Mouse (Mus musculus) gastrocnemius, postnatal 10 days (tissue): ENCODE data around the gene Crx. TPM values are rescaled to one million over a fixed set of nuclear protein-coding genes. Genes with fewer than 3 reads are reported as not detected.
"Not testable (repeated sequence)": the region's sequence is repeated elsewhere in the genome, so short reads cannot be mapped to it uniquely, and the experiment has no call there.

ENCODE experiments used
- DNase-seq: peaks from one replicate; pipeline ENCODE4 v3.0.0; 2021; ENCODE audit warnings: mixed read lengths
- long read RNA-seq, 2 experiments: library from polyadenylated mRNA; stranded (forward); transcript quantifications; one replicate each; pipeline ENCODE4 v2.0.0; 2021
- total RNA-seq, 2 experiments: library from RNA; stranded (reverse); gene quantifications; 2 replicates each; pipeline ENCODE4 v1.2.3; 2021

Gene Crx
- not detected for total RNA-seq
- long read RNA-seq, experiment 1 = 0 reads
- long read RNA-seq, experiment 2 = 0 reads

DNA sequence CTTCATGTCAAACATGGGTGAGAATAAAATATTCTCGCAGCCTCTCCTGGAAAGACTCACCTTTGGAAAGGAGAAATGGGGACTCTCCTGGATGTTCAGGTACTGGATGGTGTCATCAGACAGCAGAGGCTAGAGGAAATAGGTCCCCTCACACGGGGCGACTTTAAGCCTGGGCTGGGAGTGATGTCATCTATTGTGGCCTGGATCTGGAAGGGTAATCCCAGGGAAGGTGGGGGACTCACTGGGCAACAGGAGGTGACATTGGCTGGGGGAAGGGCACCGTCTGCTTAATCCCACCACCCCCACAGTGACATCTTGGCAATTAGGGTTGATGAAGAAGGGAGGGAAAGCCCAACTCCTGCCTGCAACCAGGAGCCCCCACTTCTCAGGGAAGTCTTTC lies at the start of gene Crx:
Crx (minus strand) TSS at position 213 of the 400 bp plus-strand sequence.
- no peak for DNase-seq

DNA sequence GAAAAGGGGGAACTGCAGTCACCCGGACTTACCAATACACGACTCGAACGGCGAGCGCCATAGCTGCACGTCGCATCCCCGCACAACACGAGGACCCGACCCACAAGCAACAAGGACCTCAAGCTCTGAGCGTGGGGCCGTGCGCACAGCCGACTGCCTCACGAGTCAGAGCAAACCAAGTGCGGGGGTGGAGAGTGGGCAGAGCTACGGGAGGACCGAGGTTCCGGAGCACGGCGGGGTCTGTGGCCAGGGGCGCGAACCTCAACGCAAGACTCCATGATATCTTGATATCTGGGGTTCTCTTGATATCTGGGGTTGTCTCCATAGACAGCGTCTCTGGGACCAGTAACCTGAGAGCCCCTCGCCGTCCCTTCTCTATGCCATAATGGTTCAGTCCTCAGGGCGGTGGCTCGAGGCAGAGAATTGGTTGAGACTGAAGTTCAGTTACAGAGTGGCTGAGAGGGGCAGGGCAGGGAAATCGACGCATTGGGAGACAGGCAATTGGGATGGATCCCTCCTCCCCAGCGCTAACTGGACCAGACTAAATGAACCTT lies 42.5 kb upstream of the Crx start, which contains the start of gene Selenow:
Selenow (minus strand) TSS at position 183 of the 554 bp plus-strand sequence.
- DNase-seq = peak; percentile 85

- peak; percentile 31 for DNase-seq
Measured at GRCm38 (mm10) chr7:15921796-15922195, 42.0 kb upstream of the Crx start.

DNA sequence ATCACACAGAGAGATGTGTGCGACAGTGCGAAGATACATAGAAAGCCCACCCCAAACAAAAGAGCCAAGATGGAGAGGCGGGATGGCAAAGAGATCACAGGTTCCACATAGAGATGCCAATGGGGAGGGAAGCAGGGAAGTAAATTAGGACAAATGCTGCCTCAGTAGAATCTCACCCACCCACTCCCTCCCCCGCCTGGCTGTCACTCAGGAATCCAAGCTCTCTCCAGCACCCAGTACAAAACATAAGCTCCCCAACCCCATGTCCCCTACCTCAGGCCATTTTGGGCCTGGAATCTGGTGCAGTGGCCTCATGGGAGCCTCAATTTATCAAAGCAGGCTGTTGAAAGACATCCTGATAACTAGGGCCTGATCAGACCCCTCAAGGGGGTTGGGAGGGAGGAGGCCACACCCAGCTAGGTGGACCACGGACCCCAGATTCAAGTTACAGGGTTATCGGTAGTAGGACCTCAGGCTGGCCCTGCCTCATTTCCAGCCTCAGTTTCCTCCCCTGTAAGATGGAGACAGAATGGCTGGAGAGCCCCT lies 41.0 kb upstream of the Crx start:
- no peak for DNase-seq

DNA sequence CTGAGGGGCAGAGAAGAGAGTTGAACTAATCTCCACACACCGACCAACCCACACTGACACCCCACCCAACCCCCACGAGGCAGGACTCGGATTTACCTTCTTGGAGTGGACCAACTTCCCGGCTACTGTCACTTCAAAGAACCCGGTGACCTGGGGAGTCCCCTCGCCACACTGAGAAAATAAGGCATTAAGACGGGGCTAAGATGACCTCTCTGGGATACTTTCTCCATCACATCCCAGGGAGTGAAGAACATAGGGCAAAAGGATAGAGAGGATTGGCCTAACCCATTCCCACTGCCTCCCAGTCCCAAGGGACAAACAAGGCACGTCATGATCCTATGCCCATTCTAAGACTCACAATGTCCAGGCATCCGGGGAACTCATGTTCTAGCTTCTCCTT lies 40.2 kb upstream of the Crx start:
- DNase-seq = no peak

GRCm38 (mm10) chr7:15918371-15918770 lies 38.6 kb upstream of the Crx start:
- no peak for DNase-seq

DNA sequence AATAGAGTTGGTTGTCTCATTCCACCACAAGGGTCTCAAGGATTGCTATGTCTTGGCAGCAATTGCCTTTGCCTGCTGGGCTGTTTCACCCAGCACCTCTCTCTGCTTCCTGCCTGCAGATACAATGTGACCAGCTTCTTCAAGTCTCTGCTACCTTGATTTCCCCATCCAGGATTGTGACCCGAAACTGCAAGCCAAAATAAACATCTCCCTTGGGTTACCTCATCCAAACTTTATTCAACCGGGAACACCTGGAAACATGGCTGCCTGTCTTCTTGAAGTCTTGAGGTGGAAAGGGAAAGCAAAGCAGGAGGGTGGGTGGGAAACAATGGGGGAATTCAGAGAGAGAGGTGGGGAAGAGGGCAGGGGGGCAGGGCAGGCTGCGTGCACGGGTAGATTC lies 37.2 kb upstream of the Crx start:
- no peak for DNase-seq

DNA sequence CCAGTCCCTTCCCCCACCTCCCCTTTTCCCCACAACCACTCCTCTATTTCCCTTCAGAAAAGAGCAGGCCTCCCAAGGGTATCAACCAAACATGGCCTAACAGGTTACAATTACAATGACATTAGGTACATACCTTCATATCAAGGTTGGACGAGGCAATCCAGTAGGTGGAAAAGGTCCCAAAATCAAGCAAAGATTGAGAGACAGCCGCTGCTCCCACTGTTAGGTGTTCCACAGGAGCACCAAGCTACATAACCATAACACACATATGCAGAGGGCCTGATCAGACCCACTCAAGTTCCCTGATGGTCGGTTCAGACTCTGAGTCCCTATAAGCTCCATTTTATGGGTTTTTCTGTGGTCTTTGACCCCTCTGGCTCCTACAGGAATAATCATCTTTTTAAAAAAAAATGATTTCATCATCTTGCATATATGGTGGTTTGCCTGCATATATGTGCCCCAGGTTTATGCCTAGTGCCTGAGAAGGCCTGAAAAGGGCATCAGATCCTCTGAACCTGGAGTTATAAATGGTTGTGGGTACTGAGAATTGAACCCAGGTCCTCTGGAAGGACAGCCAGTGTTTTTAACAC lies 36.5 kb upstream of the Crx start:
- no peak for DNase-seq

DNA sequence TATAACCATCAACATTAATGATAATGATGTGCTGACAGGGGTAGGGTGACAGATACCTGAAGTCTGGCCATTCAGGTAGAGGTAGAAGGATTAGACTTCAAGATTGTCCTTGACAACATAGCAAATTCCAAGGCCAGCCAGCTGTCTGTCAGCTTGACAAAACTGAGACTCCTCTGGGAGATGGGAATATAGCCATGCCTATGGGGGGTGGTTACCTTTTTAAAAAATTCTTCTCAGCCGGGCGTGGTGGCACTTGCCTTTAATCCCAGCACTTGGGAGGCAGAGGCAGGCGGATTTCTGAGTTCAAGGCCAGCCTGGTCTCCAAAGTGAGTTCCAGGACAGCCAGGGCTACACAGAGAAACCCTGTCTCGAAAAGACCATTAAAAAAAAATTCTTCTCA lies 35.9 kb upstream of the Crx start:
- DNase-seq = not testable (repeated sequence)

GRCm38 (mm10) chr7:15914751-15915150 lies 35.0 kb upstream of the Crx start:
- no peak for DNase-seq

GRCm38 (mm10) chr7:15914252-15914651 lies 34.5 kb upstream of the Crx start:
- DNase-seq = peak; percentile 41

- DNase-seq = peak; percentile 81
Measured at GRCm38 (mm10) chr7:15912183-15912582, 32.4 kb upstream of the Crx start.

GRCm38 (mm10) chr7:15910521-15910920 lies 30.8 kb upstream of the Crx start:
- no peak for DNase-seq

DNA sequence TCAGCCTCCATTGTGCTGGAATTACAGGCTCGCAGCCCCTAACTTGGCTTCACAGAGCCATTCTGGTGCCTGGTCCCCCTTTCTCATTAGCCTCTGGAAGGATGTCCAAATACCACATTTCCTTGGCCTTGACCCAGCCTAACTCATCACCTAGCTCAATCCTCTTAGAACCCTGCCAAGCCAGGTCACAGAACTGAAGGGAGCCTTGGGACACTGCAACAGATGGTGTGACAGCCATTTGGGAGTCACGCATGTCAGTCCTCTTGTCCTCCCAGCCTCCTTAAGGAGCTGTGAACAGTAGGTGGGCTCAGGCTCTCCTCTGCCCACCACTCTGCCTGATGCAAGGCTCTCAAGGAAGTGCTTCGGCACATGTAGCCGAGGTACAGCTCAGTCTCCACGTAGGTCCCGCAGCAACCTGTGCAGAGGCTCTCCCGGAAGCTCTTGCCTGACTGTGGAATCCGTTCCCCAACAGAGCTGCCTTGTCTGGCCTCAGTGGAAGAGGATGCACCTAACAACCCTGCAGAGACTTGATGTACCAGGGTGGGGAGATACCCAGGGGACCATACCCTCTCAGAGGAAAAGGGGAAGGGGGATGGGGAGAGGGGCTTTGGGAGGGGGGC lies 28.3 kb upstream of the Crx start:
- DNase-seq = no peak

DNA sequence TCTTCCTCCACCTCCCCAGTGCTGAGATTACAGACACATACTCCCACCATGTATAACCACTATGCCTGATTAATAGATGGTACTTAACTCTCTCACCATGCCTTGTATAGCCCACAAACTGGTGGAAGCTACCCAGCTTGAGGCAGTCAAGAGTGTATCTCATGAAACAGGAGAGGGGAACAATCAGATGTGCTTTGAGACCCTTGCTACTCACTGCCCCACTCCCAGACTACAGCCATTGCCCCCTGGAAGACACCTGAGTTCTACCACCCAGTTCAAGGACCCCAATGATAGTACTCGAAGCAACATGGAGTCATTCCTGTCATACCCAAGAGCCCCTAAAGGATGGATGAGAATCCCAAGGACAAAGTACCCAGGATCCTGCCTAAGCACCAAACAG lies 26.8 kb upstream of the Crx start:
- DNase-seq = no peak

- no peak for DNase-seq
Measured at GRCm38 (mm10) chr7:15905861-15906260, 26.1 kb upstream of the Crx start.

GRCm38 (mm10) chr7:15901366-15902048 lies 21.7 kb upstream of the Crx start:
- no peak for DNase-seq

GRCm38 (mm10) chr7:15894251-15894650 lies 14.5 kb upstream of the Crx start:
- DNase-seq = no peak

DNA sequence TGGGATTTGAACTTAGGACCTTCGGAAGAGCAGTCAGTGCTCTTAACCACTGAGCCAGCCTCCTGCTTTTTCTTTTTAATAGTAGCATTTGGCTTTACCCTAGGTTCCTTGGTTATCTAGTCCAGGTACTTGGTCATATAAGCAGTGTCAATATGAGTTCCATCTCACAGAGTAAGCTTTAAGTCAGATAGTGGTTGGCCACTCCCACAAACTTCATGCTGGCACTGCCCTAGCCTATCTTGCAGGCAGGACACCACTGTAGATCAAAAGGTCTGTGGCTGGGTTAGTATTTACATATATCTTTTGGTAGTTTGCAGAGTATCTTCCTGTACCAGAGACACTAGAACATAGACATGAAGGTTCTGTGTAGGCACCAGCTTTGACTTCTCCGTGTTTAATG lies 4.4 kb upstream of the Crx start:
- DNase-seq = no peak

GRCm38 (mm10) chr7:15882317-15882716 lies 2.5 kb upstream of the Crx start, which contains the start of gene Crxos:
Gene Crxos (plus strand): TSS chr7:15882617.
- no peak for DNase-seq

DNA sequence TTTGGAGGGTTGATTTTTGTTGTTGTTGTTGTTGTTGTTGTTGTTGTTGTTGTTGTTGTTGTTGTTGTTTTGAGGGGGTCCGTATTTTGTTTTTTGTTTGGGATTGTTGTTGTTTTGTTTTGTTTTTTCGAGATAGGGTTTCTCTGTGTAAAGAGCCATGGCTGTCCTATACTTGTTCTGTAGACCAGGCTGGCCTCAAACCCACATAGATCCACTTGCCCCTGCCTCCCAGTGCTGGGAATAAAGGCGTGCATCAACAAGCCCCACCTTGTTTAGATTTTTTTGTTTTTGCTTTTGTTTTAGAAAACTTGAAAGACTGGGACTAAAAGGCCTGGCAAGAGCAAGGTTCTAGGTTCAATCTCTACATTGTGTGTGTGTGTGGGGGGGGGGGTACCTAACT lies 2.1 kb upstream of the Crx start:
- DNase-seq = no peak

- no peak for DNase-seq
Measured at GRCm38 (mm10) chr7:15881388-15881787, 1.6 kb upstream of the Crx start.

- no peak for DNase-seq
Measured at GRCm38 (mm10) chr7:15864104-15864503, 15.7 kb downstream of the Crx start.
